Mouse (Mus musculus): ENCODE results near the gene Dnal1. TPM values are rescaled to one million over a fixed set of nuclear protein-coding genes. Genes with fewer than 3 reads are reported as not detected.
"Not testable (repeated sequence)": the region's sequence is repeated elsewhere in the genome, so short reads cannot be mapped to it uniquely, and the experiment has no call there.

Dnal1 gene
- polyA plus RNA-seq, 1 experiment = not detected

DNA sequence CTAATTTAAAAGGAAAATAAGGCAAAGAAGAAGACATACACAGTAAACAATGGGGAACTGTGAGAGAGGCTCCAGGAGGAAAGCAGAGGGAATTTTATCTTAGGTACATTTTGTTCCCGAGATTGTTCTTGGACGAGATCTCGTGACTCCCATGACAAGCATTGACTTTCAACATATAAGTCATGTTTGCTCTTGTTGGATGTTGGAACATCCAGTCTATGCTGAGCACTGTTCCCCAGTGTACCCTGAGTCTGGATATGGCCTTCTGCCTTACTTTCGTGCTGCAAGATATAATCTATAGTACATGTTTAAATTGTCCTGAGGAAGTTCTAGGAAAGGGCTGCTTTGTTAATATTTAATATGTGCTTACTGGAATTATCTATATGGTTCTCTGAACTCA, 29.6 kb upstream of the Dnal1 start:
- Histone ChIP-seq H3K4me3 (ENCODE audit: insufficient read depth, low read depth, low read length) (no peak overlapping the region), H3K4me1 (ENCODE audit: control insufficient read depth, insufficient read depth, low read length) (no peaks in the 10 kb centered on the region), H3K27ac (ENCODE audit: insufficient read depth, low read depth, low read length) (no peak overlapping the region)
- TF ChIP-seq CTCF (IDR thresholded peaks at IDR 0.05; ENCODE audit: insufficient read depth, low read depth, low read length) = no peak
- no peak for TF ChIP-seq POLR2A (IDR thresholded peaks at IDR 0.05; ENCODE audit: insufficient read depth, low read depth, low read length)
- 90% methylated on average over 4 of the region's 4 CpGs for WGBS

DNA sequence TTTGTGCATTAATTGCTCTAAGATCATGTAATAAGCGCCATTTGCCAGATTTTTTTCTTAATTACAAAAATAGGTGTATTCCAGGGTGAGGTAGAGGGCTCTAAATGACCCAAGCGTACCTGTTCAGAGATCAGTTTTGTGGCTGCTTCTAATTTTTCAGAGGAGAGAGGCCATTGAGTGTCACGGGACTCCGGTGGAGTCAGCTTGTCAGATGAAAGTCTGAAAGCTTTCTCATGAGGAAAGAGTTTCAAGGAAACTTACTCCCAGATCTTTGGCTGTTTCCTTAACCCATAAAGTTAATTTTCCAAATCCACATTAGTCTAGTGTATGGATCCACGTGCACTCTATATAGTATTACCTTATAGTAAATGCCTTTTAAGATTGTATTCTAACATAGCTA, 19.5 kb upstream of the Dnal1 start:
- not testable (repeated sequence) for H3K4me1 ChIP-seq (ENCODE audit: control insufficient read depth, insufficient read depth, low read length); H3K27ac ChIP-seq (ENCODE audit: insufficient read depth, low read depth, low read length); H3K4me3 ChIP-seq (ENCODE audit: insufficient read depth, low read depth, low read length)
- 92% methylated on average over 5 of the region's 5 CpGs for WGBS

DNA sequence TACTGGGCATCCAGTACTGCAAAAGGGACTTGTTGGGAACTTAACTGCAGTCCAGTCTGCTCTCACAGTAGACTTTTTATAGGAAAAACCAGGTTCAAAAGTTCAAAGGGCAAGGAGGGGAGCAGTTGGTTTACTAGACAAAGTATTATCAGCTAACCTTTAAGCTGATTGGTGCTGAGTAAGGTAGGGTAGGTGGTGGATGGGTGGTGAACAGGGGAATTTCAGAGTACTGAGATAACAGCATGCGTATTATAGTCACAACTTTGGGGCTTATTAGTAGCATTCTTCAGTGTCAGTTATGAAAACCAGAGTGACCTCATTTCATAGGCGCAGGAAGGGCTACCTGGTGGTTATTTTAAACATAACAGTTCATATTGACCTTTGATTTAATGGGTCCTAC, 14.6 kb upstream of the Dnal1 start:
- H3K4me1 ChIP-seq (ENCODE audit: control insufficient read depth, insufficient read depth, low read length) = no peaks in the 10 kb centered on the region
- no peak overlapping the region for H3K27ac ChIP-seq (ENCODE audit: insufficient read depth, low read depth, low read length)
- 98% methylated on average over 2 of the region's 2 CpGs for WGBS
- TF ChIP-seq POLR2A (IDR thresholded peaks at IDR 0.05; ENCODE audit: insufficient read depth, low read depth, low read length) = no peak
- TF ChIP-seq CTCF (IDR thresholded peaks at IDR 0.05; ENCODE audit: insufficient read depth, low read depth, low read length) = no peak
- H3K4me3 ChIP-seq (ENCODE audit: insufficient read depth, low read depth, low read length) = no peak overlapping the region

DNA sequence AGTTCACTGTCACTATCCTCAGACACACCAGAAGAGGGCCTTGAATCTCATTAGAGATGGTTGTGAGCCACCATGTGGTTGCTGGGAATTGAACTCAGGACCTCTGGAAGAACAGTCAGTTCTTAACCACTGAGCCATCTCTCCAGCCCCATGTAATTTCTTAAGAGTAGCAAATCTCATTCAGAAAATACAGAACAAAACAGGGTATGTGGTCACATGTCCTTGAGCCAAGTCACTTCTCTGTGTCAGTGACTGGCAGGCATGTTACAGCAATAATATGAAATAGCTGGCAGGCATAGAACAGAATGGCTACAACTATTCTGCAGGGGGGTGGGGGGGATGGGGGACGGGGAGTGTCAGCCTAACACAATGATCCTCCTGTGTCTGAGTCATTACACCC, 14.1 kb upstream of the Dnal1 start:
- WGBS = 11% methylated on average over 1 of the region's 1 CpGs
- Histone ChIP-seq H3K27ac (ENCODE audit: insufficient read depth, low read depth, low read length) (no peak overlapping the region), H3K4me3 (ENCODE audit: insufficient read depth, low read depth, low read length) (no peak overlapping the region), H3K4me1 (ENCODE audit: control insufficient read depth, insufficient read depth, low read length) (no peaks in the 10 kb centered on the region)
- TF ChIP-seq CTCF (IDR thresholded peaks at IDR 0.05; ENCODE audit: insufficient read depth, low read depth, low read length) (no peak), POLR2A (IDR thresholded peaks at IDR 0.05; ENCODE audit: insufficient read depth, low read depth, low read length) (no peak)

DNA sequence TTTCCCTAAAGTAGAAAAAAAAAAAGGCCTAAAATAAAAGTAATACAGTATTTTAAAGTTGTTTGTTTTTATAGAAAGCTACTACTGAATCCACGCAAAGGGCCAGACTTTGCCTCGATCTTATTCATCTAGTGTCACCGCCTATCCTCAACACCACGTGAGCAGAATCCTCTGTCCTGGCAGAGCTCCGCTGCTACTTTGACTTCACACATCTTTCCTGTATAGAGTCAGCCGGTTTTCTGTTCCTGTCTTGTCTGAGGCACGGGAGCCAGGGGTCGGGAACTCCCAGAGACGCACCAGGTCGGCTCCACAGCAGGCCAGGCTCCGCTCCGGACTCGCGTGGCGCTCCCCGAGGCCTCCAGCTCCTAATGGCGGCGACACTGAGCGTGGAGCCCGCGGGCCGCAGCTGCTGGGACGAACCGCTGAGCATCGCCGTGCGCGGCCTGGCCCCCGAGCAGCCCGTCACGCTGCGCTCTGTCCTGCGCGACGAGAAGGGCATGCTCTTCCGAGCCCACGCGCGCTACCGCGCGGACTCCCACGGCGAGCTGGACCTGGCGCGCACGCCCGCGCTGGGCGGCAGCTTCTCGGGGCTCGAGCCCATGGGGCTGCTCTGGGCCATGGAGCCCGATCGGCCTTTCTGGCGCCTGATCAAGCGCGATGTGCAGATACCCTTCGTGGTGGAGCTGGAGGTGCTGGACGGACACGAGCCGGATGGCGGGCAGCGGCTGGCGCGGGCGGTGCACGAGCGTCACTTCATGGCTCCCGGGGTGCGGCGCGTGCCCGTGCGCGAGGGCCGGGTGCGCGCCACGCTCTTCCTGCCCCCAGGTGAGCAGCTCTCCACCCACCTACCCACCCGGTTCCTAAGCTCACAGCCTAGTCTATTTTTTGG, 13.3 kb upstream of the Dnal1 start, which contains the start of gene Acot6:
TSS of gene Acot6 (plus strand) at position 51 of the 889 bp plus-strand sequence.
- Histone ChIP-seq H3K27ac (ENCODE audit: insufficient read depth, low read depth, low read length) (peak within 1 kb of the TSS; percentile 87), H3K4me3 (ENCODE audit: insufficient read depth, low read depth, low read length) (peak within 1 kb of the TSS; percentile 69)
- not testable (repeated sequence) for H3K4me1 ChIP-seq (ENCODE audit: control insufficient read depth, insufficient read depth, low read length)
- under 1% methylated on average over 80 of the region's 80 CpGs for WGBS

DNA sequence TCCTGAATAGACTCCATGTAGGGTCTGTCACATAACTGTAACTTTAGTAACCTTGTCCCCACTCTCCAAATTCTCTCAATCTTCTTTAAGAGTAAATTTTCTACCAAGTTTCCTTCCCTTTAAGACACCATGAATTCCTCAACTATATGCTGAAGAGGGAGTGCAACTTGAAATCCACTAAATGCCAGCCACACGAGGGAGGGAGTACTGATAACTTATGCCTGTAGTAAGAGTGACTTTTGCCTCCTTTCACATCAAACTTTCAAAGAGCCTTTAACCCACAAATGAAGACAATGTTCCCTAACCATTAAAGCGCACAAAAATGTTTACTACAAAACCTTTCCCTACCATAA, 12.7 kb upstream of the Dnal1 start:
- TF ChIP-seq CTCF (IDR thresholded peaks at IDR 0.05; ENCODE audit: insufficient read depth, low read depth, low read length) (no peak), POLR2A (IDR thresholded peaks at IDR 0.05; ENCODE audit: insufficient read depth, low read depth, low read length) (no peak)
- 52% methylated on average over 2 of the region's 2 CpGs for WGBS

DNA sequence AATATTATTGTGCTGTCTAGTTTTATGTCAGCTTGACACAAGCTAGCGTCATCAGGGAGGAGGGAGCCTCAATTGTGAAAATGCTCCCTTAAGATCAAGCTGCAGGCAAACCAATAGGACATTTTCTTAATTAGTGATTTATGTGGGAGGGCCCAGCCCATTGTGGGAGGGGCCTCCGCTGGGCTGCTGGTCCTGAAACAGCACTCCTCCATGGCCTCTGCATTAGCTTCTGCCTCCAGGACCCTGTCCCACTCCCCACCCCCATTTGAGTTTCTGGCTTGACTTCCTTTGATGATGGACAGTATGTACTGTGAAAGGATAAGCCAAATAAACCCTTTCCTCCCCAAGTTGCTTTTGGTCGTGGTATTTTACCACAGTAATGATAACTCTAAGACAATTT, 7.2 kb upstream of the Dnal1 start:
- 92% methylated on average over 3 of the region's 3 CpGs for WGBS
- Histone ChIP-seq H3K4me1 (ENCODE audit: control insufficient read depth, insufficient read depth, low read length) (no peaks in the 10 kb centered on the region), H3K4me3 (ENCODE audit: insufficient read depth, low read depth, low read length) (no peak overlapping the region), H3K27ac (ENCODE audit: insufficient read depth, low read depth, low read length) (no peak overlapping the region)
- no peak for TF ChIP-seq CTCF (IDR thresholded peaks at IDR 0.05; ENCODE audit: insufficient read depth, low read depth, low read length)
- no peak for TF ChIP-seq POLR2A (IDR thresholded peaks at IDR 0.05; ENCODE audit: insufficient read depth, low read depth, low read length)

More for the DNA sequence above, 12.7 kb upstream of the Dnal1 start:
- Histone ChIP-seq H3K4me1 (ENCODE audit: control insufficient read depth, insufficient read depth, low read length) (no peaks in the 10 kb centered on the region), H3K27ac (ENCODE audit: insufficient read depth, low read depth, low read length) (peak overlapping the region; percentile 87; the same call in 1 of the 2 replicates), H3K4me3 (ENCODE audit: insufficient read depth, low read depth, low read length) (peak overlapping the region; percentile 69)

DNA sequence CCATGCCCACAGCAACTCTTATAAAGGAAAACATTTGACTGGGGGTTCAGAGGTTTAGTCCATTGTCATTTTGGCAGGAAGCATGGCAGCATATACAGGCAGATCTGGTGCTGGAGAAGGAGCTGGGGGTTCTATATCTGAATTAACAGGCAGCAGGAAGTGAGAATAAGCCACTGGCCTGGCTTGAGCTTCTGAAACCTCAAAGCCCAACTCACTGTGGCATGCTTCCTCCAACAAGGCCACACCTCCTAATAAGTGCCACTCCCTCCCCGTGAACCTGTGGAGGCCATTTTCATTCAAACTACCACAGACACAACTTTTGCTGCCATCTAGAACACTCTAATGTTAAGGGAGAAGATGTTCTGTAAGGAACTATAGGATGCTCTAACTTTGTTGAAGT, 6.5 kb upstream of the Dnal1 start:
- Histone ChIP-seq H3K27ac (ENCODE audit: insufficient read depth, low read depth, low read length) (no peak overlapping the region), H3K4me3 (ENCODE audit: insufficient read depth, low read depth, low read length) (no peak overlapping the region), H3K4me1 (ENCODE audit: control insufficient read depth, insufficient read depth, low read length) (no peaks in the 10 kb centered on the region)
- TF ChIP-seq POLR2A (IDR thresholded peaks at IDR 0.05; ENCODE audit: insufficient read depth, low read depth, low read length) (no peak), CTCF (IDR thresholded peaks at IDR 0.05; ENCODE audit: insufficient read depth, low read depth, low read length) (no peak)
- 77% methylated on average over 1 of the region's 1 CpGs for WGBS

DNA sequence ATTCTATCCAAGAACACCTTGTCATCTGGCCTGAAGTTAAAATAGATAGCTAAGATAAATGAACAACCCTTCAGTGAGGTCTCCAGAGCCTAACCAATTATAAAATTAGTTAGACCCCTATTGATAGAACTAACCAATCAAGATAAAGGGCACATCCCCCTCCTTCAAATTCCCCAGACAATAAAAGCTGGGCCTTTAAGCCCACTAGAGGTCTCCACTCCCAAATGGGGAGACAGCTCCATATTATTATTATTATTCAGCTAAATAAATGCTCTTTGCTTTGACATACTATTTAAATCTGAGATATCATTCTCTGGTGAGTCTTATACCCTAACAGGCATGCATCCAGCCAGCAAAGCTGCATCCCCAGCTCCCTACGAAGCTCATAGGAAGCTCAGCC, 4.2 kb upstream of the Dnal1 start:
- 82% methylated on average over 1 of the region's 1 CpGs for WGBS
- no peak for TF ChIP-seq CTCF (IDR thresholded peaks at IDR 0.05; ENCODE audit: insufficient read depth, low read depth, low read length)
- no peak for TF ChIP-seq POLR2A (IDR thresholded peaks at IDR 0.05; ENCODE audit: insufficient read depth, low read depth, low read length)
- H3K4me3 ChIP-seq (ENCODE audit: insufficient read depth, low read depth, low read length) = no peak overlapping the region
- H3K4me1 ChIP-seq (ENCODE audit: control insufficient read depth, insufficient read depth, low read length) = no peaks in the 10 kb centered on the region
- no peak overlapping the region for H3K27ac ChIP-seq (ENCODE audit: insufficient read depth, low read depth, low read length)

DNA sequence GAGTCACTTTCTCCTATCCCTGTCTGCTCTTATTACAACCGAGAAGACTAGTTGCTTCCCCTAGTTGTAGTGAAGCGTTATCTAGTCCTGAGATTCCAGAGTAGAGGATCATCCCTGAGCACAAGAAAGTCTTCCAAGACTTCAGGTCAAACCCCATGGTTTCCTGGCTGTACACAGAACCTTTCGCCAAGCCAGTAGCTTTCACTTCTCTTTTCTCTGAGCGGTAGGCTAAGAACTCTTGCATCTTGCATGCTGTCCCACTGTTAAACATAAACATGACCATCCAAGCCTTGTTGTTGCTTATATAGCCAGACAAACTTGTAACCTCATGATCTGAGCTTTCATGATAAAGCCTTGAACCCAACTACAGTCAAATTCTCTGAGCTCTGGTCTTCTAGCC, 3.4 kb upstream of the Dnal1 start:
- 91% methylated on average over 4 of the region's 4 CpGs for WGBS
- Histone ChIP-seq H3K27ac (ENCODE audit: insufficient read depth, low read depth, low read length) (no peak overlapping the region), H3K4me1 (ENCODE audit: control insufficient read depth, insufficient read depth, low read length) (no peaks in the 10 kb centered on the region), H3K4me3 (ENCODE audit: insufficient read depth, low read depth, low read length) (no peak overlapping the region)
- TF ChIP-seq CTCF (IDR thresholded peaks at IDR 0.05; ENCODE audit: insufficient read depth, low read depth, low read length) (no peak), POLR2A (IDR thresholded peaks at IDR 0.05; ENCODE audit: insufficient read depth, low read depth, low read length) (no peak)
